In the genomic region with DNA sequence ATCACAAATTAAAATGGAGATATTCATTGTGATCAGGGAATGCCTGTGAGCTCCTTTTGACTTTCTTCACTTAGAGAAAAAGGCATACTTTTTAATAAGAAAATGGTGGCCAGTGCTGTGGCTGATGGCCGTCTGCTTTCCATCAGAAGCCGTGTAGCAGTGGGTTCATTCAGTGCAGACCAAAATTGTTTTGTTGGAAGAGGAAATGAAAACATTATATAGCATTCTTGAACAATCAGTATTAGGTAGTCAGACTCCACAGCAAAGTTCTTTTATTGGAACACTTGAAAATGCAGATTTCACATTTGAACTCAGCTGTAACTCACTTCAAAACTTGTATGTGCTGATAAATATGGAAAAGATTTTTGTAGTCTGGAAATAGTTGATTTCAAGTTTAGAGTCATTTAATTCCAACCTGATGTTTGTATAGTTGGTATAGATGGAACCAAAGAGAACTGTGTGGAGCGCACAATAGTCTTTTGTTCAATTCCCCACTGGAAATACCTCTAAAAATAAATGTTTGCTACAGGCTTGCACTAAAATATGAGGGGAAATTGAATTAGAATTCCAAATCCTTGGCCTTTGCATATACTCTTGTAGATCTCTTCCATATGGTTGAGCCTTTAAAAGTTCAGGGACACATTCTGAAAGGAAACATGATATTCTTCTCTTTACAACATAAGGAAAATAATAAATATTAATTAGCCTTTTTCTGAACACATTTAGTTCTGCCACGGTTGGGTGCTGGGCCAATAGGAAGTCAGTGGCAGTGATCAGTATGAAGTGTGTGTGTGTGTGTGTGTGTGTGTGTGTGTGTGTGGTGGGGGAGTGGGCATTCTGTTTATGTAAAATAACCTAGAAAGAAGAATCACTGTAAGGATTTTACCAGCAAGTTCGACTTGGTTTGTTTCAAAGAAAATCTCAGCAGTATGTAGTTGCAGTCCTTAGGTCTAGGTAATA, we compare ENCODE assay signal across 19 mouse cellular contexts. TPM values are rescaled to one million over a fixed set of nuclear protein-coding genes. Genes with fewer than 3 reads are reported as not detected.
DNase-seq lines count a peak whose midpoint lies in the region; ATAC-seq and TF ChIP-seq lines count a peak whose summit lies in the region.
"Had no signal": no experiment of that assay in that cellular context is flagged by ENCODE, and none has a peak within 500 bp of the region (broad histone marks: within the 10 kb centered on the region; RNA-seq: fewer than 3 reads in every experiment).

No protein-coding gene starts in this region.

- H3K27me3 ChIP-seq in embryonic facial prominence, embryonic 10.5 days (replicated peaks; ENCODE audit: low read depth, poor library complexity, severe bottlenecking): no peaks in the 10 kb centered on the region
- no peaks in the 10 kb centered on the region for H3K27me3 ChIP-seq in embryonic facial prominence, embryonic 12.5 days
- no peaks in the 10 kb centered on the region for H3K27me3 ChIP-seq in limb, embryonic 13.5 days
- no peaks in the 10 kb centered on the region for H3K27me3 ChIP-seq in thymus, adult 2 months (ENCODE audit: control insufficient read depth, insufficient read depth, low read length)
- H3K27me3 ChIP-seq: CH12.LX; forebrain, embryonic 15.5 days; heart, embryonic 13.5 days; hindbrain, embryonic 15.5 days; Patski had no signal

- no peak overlapping the region for H3K4me2 ChIP-seq in embryonic facial prominence, embryonic 12.5 days (replicated peaks)
- no peak overlapping the region for H3K4me2 ChIP-seq in limb, embryonic 13.5 days (replicated peaks)
- H3K4me2 ChIP-seq: forebrain, embryonic 15.5 days; heart, embryonic 13.5 days; hindbrain, embryonic 15.5 days had no signal

- no peak overlapping the region for H3K9ac ChIP-seq in embryonic facial prominence, embryonic 12.5 days
- no peak overlapping the region for H3K9ac ChIP-seq in limb, embryonic 13.5 days
- H3K9ac ChIP-seq: forebrain, embryonic 15.5 days; heart, embryonic 13.5 days; hindbrain, embryonic 15.5 days had no signal

- peak; percentile 78 for ATAC-seq in embryonic facial prominence, embryonic 12.5 days (ENCODE audit: insufficient number of reproducible peaks, insufficient read depth, low FRiP score, low TSS enrichment)
- ATAC-seq in limb, embryonic 13.5 days (ENCODE audit: low FRiP score, low read depth): peak; percentile 94
- ATAC-seq: activated CD4-positive, CD25-positive, alpha-beta regulatory T cell, adult 4 months; forebrain, embryonic 15.5 days; Patski had no signal

- H3K9me3 ChIP-seq in embryonic facial prominence, embryonic 10.5 days: no peaks in the 10 kb centered on the region
- no peaks in the 10 kb centered on the region for H3K9me3 ChIP-seq in embryonic facial prominence, embryonic 12.5 days
- H3K9me3 ChIP-seq in limb, embryonic 13.5 days: no peaks in the 10 kb centered on the region
- H3K9me3 ChIP-seq: forebrain, embryonic 15.5 days; heart, embryonic 13.5 days; hindbrain, embryonic 15.5 days had no signal

- 56% methylated on average over 5 of the region's 5 CpGs for WGBS in embryonic facial prominence, embryonic 10.5 days
- WGBS in embryonic facial prominence, embryonic 12.5 days: 33% methylated on average over 5 of the region's 5 CpGs
- WGBS in limb, embryonic 13.5 days: 23% methylated on average over 5 of the region's 5 CpGs
- 91% methylated on average over 5 of the region's 5 CpGs for WGBS in thymus, adult 2 months

- H3K4me3 ChIP-seq in embryonic facial prominence, embryonic 10.5 days: no peak overlapping the region
- no peak overlapping the region for H3K4me3 ChIP-seq in embryonic facial prominence, embryonic 12.5 days
- H3K4me3 ChIP-seq in limb, embryonic 13.5 days: no peak overlapping the region
- H3K4me3 ChIP-seq in thymus, adult 2 months (ENCODE audit: control insufficient read depth, insufficient read depth, low read length): no peak overlapping the region
- H3K4me3 ChIP-seq: forebrain, embryonic 15.5 days; heart, embryonic 13.5 days; hindbrain, embryonic 15.5 days had no signal

- H3K4me1 ChIP-seq in embryonic facial prominence, embryonic 10.5 days: peaks cover 18% of the 10 kb centered on the region; the same call in 1 of the 2 replicates
- H3K4me1 ChIP-seq in embryonic facial prominence, embryonic 12.5 days: peaks cover 14% of the 10 kb centered on the region; the same call in 1 of the 2 replicates
- peaks cover 29% of the 10 kb centered on the region for H3K4me1 ChIP-seq in limb, embryonic 13.5 days
- H3K4me1 ChIP-seq in thymus, adult 2 months (replicated peaks; ENCODE audit: control insufficient read depth, insufficient read depth, low read length): no peaks in the 10 kb centered on the region
- H3K4me1 ChIP-seq: forebrain, embryonic 15.5 days; heart, embryonic 13.5 days; hindbrain, embryonic 15.5 days had no signal

- TF ChIP-seq POLR2A in thymus, adult 2 months (IDR thresholded peaks at IDR 0.05; ENCODE audit: control insufficient read depth, extremely low read depth, insufficient read depth, low read length, poor library complexity): no peak

- H3K27ac ChIP-seq in embryonic facial prominence, embryonic 10.5 days (replicated peaks): peak overlapping the region; percentile 74; the same call in 1 of the 2 replicates
- peak overlapping the region; percentile 87 for H3K27ac ChIP-seq in embryonic facial prominence, embryonic 12.5 days
- peak overlapping the region; percentile 87 for H3K27ac ChIP-seq in limb, embryonic 13.5 days
- H3K27ac ChIP-seq in thymus, adult 2 months (ENCODE audit: control insufficient read depth, insufficient read depth, low read length): no peak overlapping the region
- H3K27ac ChIP-seq: forebrain, embryonic 15.5 days; heart, embryonic 13.5 days; hindbrain, embryonic 15.5 days had no signal

- H3K36me3 ChIP-seq in embryonic facial prominence, embryonic 10.5 days (replicated peaks): peaks cover 44% of the 10 kb centered on the region
- H3K36me3 ChIP-seq in embryonic facial prominence, embryonic 12.5 days: peaks cover 15% of the 10 kb centered on the region
- H3K36me3 ChIP-seq in limb, embryonic 13.5 days: peaks cover 31% of the 10 kb centered on the region
- peaks cover 7% of the 10 kb centered on the region; the same call in 1 of the 2 replicates for H3K36me3 ChIP-seq in thymus, adult 2 months (ENCODE audit: control insufficient read depth, insufficient read depth, low read length)

- no peak for TF ChIP-seq CTCF in thymus, adult 2 months (IDR thresholded peaks at IDR 0.05; ENCODE audit: borderline replicate concordance, control insufficient read depth, extremely low read depth, insufficient read depth, low read length, poor library complexity)

- peak; percentile 48 for DNase-seq in embryonic facial prominence, embryonic 10.5 days (ENCODE audit: low spot score)
- DNase-seq in forelimb bud, embryonic 11.5 days (ENCODE audit: low read depth, low spot score): peak; percentile 77
- DNase-seq in thymus, adult 2 months: no peak
- no peak for DNase-seq in ovary, postnatal 10 days (ENCODE audit: low spot score)
- DNase-seq in embryo, embryonic 9.5 days (ENCODE audit: extremely low spot score): no peak
- DNase-seq: adrenal gland, postnatal 14 days; cerebellum, adult 11-12 months; cerebellum, adult 9-10 months; cerebellum, postnatal 25 days; gastrocnemius, postnatal 14 days; heart, postnatal 36 days had no signal

RNA-seq across cellular contexts. Expression of gene Efl1, which starts 54.2 kb away (rescaled TPM):
- polyA plus RNA-seq in embryonic facial prominence, embryonic 10.5 days (2016; fragmentation: Nextera tagmentation; extraction: Ambion mirVana): 23.1 and 24.0 TPM in 2 replicates
- 24.0 and 25.3 TPM in 2 replicates for polyA plus RNA-seq in embryonic facial prominence, embryonic 12.5 days (2016; fragmentation: Nextera tagmentation; extraction: Ambion mirVana)
- 24.2 and 26.0 TPM in 2 replicates for polyA plus RNA-seq in limb, embryonic 13.5 days (2015; fragmentation: Nextera tagmentation; extraction: Ambion mirVana)
- polyA plus RNA-seq in thymus, adult 2 months (2012; rRNA removed): 7.1 and 7.9 TPM in 2 replicates

RNA-seq across cellular contexts. Expression of gene Saxo2, which starts 54.3 kb away (rescaled TPM):
- polyA plus RNA-seq in embryonic facial prominence, embryonic 10.5 days (2016; fragmentation: Nextera tagmentation; extraction: Ambion mirVana): 3.8 and 6.3 TPM in 2 replicates
- polyA plus RNA-seq in embryonic facial prominence, embryonic 12.5 days (2016; fragmentation: Nextera tagmentation; extraction: Ambion mirVana): 7.4 and 9.9 TPM in 2 replicates
- polyA plus RNA-seq in limb, embryonic 13.5 days (2015; fragmentation: Nextera tagmentation; extraction: Ambion mirVana): 6.7 and 7.0 TPM in 2 replicates
- polyA plus RNA-seq in thymus, adult 2 months (2012; rRNA removed): 1.2 and 1.6 TPM in 2 replicates
- polyA plus RNA-seq: activated CD4-positive, CD25-positive, alpha-beta regulatory T cell, adult 4 months had no signal

Comparison
In these comparisons a context has a peak if more than half of its experiments do, and no peak if none do; other contexts are left out.
1. DNase-seq: peak in embryonic facial prominence, embryonic 10.5 days (single experiment) and forelimb bud, embryonic 11.5 days (single experiment); none in thymus, adult 2 months (single experiment), ovary, postnatal 10 days (single experiment) and embryo, embryonic 9.5 days (single experiment).